Mouse (Mus musculus) ES-Bruce4 (cell line): ENCODE results near the gene Klf13. TPM values are rescaled to one million over a fixed set of nuclear protein-coding genes. Genes with fewer than 3 reads are reported as not detected.
A peak's percentile ranks its signal among the peaks of the same experiment; 100 is the strongest.

Experiments
- H3K27ac ChIP-seq: 2 replicates; pipeline ENCODE4 v1.5.1; 2012; ENCODE audit warnings: low read length, inconsistent platforms; ENCODE audit not compliant: insufficient read depth
- H3K27me3 ChIP-seq: 2 replicates; pipeline ENCODE4 v1.6.1; 2012; ENCODE audit warnings: mild to moderate bottlenecking, low read length, inconsistent platforms; ENCODE audit not compliant: control insufficient read depth, poor library complexity, insufficient read depth, severe bottlenecking
- H3K36me3 ChIP-seq: 2 replicates; pipeline ENCODE4 v1.6.1; 2012; ENCODE audit warnings: inconsistent platforms, mild to moderate bottlenecking, low read length, moderate library complexity; ENCODE audit not compliant: control insufficient read depth, poor library complexity, insufficient read depth, severe bottlenecking
- H3K4me1 ChIP-seq: one replicate; pipeline ENCODE4 v1.8.1; 2011; ENCODE audit warnings: low read length; ENCODE audit not compliant: control insufficient read depth, insufficient read depth
- H3K4me3 ChIP-seq: 2 replicates; pipeline ENCODE4 v1.5.1; 2011; ENCODE audit warnings: low read depth, mild to moderate bottlenecking, low read length
- H3K9ac ChIP-seq: 2 replicates; pipeline ENCODE4 v1.6.1; 2012; ENCODE audit warnings: low read depth, mild to moderate bottlenecking, inconsistent platforms; ENCODE audit not compliant: poor library complexity, severe bottlenecking
- H3K9me3 ChIP-seq: replicated peaks from 2 replicates; pipeline ENCODE4 v1.6.1; 2012; ENCODE audit warnings: mild to moderate bottlenecking, low read length, inconsistent platforms; ENCODE audit not compliant: control insufficient read depth, poor library complexity, insufficient read depth, severe bottlenecking
- CTCF ChIP-seq: IDR thresholded peaks from one replicate; pipeline ENCODE4 v1.8.1; 2011; ENCODE audit warnings: low read depth, low read length
- EP300 ChIP-seq: IDR thresholded peaks from 2 replicates; pipeline ENCODE4 v1.6.1; 2011; ENCODE audit warnings: low read depth, low read length; ENCODE audit not compliant: insufficient read depth
- POLR2A ChIP-seq: IDR thresholded peaks from one replicate; pipeline ENCODE4 v1.8.1; 2011; ENCODE audit warnings: low read length; ENCODE audit not compliant: insufficient read depth
- polyA plus RNA-seq: library from polyadenylated mRNA; stranded (reverse); fragments of >200 nt; gene quantifications from 2 replicates; pipeline ENCODE4 v1.2.4, GENCODE M21; 2011; ENCODE audit warnings: low read depth; ENCODE audit not compliant: missing spikeins, insufficient read depth, insufficient read length

The Klf13 gene
- polyA plus RNA-seq, 1 experiment: 36.5 TPM

DNA sequence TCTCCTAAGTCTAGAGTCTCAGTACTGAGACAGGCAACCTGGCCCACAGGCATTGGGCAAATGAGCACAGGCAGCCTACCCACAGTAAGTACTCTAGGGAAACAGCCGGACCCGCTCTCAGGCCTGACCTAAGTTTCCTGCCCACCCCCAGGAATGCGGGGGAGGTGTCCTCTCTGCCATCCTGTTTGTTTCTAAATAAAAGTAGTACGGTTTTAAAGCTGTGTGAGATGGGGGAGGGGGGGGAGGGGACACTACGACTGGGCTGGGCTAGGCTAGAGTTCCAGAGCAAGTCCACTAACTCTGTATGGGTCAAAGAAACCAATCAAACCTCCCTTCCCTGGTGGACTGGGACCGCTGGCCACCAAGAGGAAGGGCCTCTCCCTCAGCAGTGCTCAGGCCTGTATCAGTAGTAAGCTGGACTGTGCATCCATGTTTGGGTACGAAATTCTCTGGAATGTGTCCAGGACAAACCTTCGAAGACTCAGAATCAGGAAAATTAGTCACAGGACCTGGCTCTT lies 51.6 kb downstream of the Klf13 start:
- no peak overlapping the region for H3K27ac ChIP-seq
- H3K4me1 ChIP-seq: peaks cover 13% of the 10 kb centered on the region
- no peak for TF ChIP-seq POLR2A
- TF ChIP-seq CTCF: no peak
- TF ChIP-seq EP300: no peak

DNA sequence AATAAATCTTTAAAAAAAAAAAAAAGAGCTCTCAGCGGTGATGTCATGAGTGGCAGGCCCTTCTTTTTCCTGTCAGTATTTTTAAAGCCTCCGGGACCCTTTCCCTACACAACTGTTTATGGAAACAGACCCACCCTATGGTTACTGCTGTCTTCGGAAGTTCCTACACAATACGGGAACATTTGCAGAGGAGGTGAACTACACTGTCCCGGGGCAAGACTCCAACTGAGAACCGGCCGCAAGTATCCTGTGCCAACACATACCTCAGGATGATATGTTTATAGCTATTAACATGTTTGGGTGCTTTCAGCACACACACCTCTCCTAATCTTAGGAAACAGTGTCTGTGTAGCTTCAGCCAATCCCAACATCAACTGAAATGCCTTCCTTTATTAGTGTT lies 53.7 kb downstream of the Klf13 start:
- H3K27ac ChIP-seq: no peak overlapping the region
- H3K36me3 ChIP-seq: no peaks in the 10 kb centered on the region
- TF ChIP-seq POLR2A (no peak), CTCF (no peak)
- H3K4me1 ChIP-seq: peaks cover 13% of the 10 kb centered on the region
- H3K27me3 ChIP-seq: no peaks in the 10 kb centered on the region
- H3K9me3 ChIP-seq: no peaks in the 10 kb centered on the region
- H3K4me3 ChIP-seq: no peak overlapping the region
- no peak overlapping the region for H3K9ac ChIP-seq

More for the DNA sequence above, 51.6 kb downstream of the Klf13 start:
- Histone ChIP-seq H3K36me3 (no peaks in the 10 kb centered on the region), H3K9me3 (no peaks in the 10 kb centered on the region), H3K9ac (no peak overlapping the region), H3K27me3 (no peaks in the 10 kb centered on the region), H3K4me3 (no peak overlapping the region)

DNA sequence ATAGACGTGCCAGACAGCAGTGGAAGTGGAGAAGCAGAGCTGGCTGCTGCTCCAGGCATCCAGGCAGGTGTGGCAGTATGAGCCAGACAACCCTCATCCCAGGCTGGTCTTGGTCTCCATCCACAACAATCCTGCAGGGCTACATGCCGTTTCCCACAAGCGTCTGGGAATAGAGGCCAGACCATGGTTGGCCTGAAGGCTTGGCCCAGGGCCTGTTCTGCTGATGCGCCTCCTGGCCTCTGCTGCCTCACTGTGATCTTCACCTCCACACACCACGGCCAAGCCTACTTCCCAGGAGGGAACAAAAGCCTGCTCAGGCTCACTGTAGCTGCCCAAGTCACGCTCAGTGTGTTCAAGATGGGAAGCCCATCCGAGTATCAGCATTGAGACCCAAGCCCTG lies 56.0 kb downstream of the Klf13 start:
- Histone ChIP-seq H3K9me3 (no peaks in the 10 kb centered on the region), H3K27ac (no peak overlapping the region), H3K4me1 (peaks cover 4% of the 10 kb centered on the region), H3K27me3 (no peaks in the 10 kb centered on the region), H3K4me3 (no peak overlapping the region), H3K9ac (no peak overlapping the region), H3K36me3 (no peaks in the 10 kb centered on the region)
- TF ChIP-seq CTCF: no peak
- no peak for TF ChIP-seq EP300
- no peak for TF ChIP-seq POLR2A

DNA sequence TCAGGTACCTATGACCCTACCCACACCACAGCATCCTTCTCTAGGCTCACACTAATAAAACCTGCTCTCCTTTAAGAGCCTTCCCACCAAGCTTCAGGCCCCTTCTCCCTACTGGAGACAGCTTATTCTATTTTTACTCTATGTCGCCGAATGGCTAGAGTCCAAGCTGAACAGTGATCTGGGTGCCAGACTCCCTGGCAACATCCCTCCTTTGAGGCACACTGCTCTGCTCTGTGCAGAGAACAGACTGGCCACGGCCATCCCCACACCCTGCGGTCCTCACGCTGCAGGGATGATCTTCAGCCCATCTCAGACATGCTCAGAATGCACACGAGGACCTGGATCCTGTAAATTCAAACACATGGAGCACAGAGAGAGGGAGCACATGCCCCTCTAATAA lies 59.1 kb downstream of the Klf13 start:
- Histone ChIP-seq H3K4me3 (no peak overlapping the region), H3K27ac (no peak overlapping the region), H3K27me3 (no peaks in the 10 kb centered on the region), H3K36me3 (no peaks in the 10 kb centered on the region), H3K4me1 (no peaks in the 10 kb centered on the region), H3K9ac (no peak overlapping the region), H3K9me3 (no peaks in the 10 kb centered on the region)
- TF ChIP-seq POLR2A: no peak
- no peak for TF ChIP-seq CTCF
- no peak for TF ChIP-seq EP300

DNA sequence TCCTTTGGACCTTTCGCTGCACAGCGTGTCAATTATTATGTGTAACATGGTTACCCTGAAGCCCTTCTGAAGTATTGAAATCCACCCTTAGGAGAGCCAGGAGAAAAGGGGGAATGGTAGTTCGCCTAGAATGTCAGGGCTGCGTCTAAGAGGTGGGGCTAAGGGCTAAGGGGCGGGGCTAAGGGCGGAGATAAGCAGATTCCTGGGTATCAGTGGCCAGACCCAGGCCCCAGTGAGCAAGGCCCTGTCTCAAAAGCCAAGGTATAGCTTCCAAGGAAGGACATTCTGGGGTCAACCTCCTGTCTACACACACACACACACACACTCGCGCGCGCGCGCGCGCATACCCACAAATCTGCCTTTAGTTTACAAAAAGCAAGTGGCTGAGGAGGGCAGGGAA lies 61.1 kb downstream of the Klf13 start:
- H3K27me3 ChIP-seq: no peaks in the 10 kb centered on the region
- no peaks in the 10 kb centered on the region for H3K4me1 ChIP-seq

DNA sequence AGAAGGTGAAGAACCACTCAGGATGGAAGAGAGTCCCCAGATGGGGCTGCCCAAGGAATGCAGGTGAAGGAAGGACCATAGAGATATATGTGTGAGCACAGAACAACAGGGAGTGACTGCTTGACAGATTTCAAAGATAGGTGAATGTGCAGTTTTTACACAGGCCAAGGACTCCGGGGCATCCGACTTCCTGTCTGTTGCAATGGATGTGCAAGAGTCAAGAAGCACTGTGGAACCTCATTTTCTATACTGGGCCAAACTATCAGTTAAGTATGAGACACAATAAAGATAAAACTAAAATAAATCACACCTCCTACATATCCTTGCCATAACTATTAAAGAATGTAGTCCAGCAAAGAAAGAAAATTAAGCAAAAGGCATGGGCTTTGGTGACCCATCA lies 62.1 kb downstream of the Klf13 start:
- Histone ChIP-seq H3K4me1 (no peaks in the 10 kb centered on the region), H3K36me3 (no peaks in the 10 kb centered on the region), H3K9me3 (no peaks in the 10 kb centered on the region), H3K4me3 (no peak overlapping the region), H3K9ac (no peak overlapping the region), H3K27ac (no peak overlapping the region), H3K27me3 (no peaks in the 10 kb centered on the region)
- TF ChIP-seq POLR2A (no peak), CTCF (no peak), EP300 (no peak)

More for the DNA sequence above, 61.1 kb downstream of the Klf13 start:
- no peak overlapping the region for H3K9ac ChIP-seq
- TF ChIP-seq CTCF (no peak), EP300 (no peak), POLR2A (no peak)
- no peaks in the 10 kb centered on the region for H3K9me3 ChIP-seq
- H3K4me3 ChIP-seq: peak overlapping the region; percentile 9; the same call in 1 of the 2 replicates
- H3K27ac ChIP-seq: no peak overlapping the region
- H3K36me3 ChIP-seq: no peaks in the 10 kb centered on the region
